12 mouse cellular contexts compared by ENCODE assay signal in the genomic region with DNA sequence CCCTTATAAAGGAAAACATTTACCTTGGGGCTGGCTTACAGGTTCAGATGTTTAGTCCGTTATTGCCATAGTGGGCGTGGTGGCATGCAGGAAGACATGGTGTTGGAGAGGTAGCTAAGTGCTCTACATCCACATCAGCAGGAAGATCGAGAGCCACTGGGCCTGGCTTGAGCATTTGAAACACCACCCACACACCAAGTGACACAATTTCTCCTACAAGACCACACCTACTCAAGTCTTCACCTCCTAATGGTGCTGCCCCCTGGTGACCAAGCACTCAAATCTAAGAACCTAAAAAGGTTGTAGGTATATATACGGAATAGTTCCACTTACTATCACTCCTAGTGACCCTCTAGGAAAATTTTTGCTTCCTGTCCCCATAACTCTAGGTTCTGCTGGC. TPM values are rescaled to one million over a fixed set of nuclear protein-coding genes. Genes with fewer than 3 reads are reported as not detected.
A peak's percentile ranks its signal among the peaks of the same experiment; 100 is the strongest.
DNase-seq lines count a peak whose midpoint lies in the region; ATAC-seq lines count a peak whose summit lies in the region.
"Had no signal": no experiment of that assay in that cellular context is flagged by ENCODE, and none has a peak within 500 bp of the region (broad histone marks: within the 10 kb centered on the region; RNA-seq: fewer than 3 reads in every experiment).

No protein-coding gene starts in this region.

- H3K27me3 ChIP-seq in lung, embryonic 16.5 days (ENCODE audit: control insufficient read depth, insufficient read depth, low read depth, low read length): no peaks in the 10 kb centered on the region
- no peaks in the 10 kb centered on the region for H3K27me3 ChIP-seq in heart, embryonic 12.5 days (replicated peaks)
- H3K27me3 ChIP-seq: hindbrain, embryonic 13.5 days; neural tube, embryonic 13.5 days had no signal

- H3K9me3 ChIP-seq in lung, embryonic 16.5 days (ENCODE audit: control insufficient read depth, low read length): no peaks in the 10 kb centered on the region
- no peaks in the 10 kb centered on the region for H3K9me3 ChIP-seq in heart, embryonic 12.5 days (replicated peaks)
- H3K9me3 ChIP-seq: hindbrain, embryonic 13.5 days; neural tube, embryonic 13.5 days had no signal

- no peak overlapping the region for H3K27ac ChIP-seq in lung, embryonic 16.5 days (ENCODE audit: low read length)
- no peak overlapping the region for H3K27ac ChIP-seq in heart, embryonic 12.5 days (ENCODE audit: poor library complexity, severe bottlenecking)
- H3K27ac ChIP-seq: hindbrain, embryonic 13.5 days; neural tube, embryonic 13.5 days had no signal

- H3K4me1 ChIP-seq in lung, embryonic 16.5 days (replicated peaks; ENCODE audit: control insufficient read depth, insufficient read depth, low read length): 0 out of 2 replicates have a peak, but pooled peaks cover 3% of the 10 kb centered on the region
- peaks cover 6% of the 10 kb centered on the region; the same call in 1 of the 2 replicates for H3K4me1 ChIP-seq in heart, embryonic 12.5 days (replicated peaks)
- H3K4me1 ChIP-seq: hindbrain, embryonic 13.5 days; neural tube, embryonic 13.5 days had no signal

- H3K36me3 ChIP-seq in lung, embryonic 16.5 days (ENCODE audit: control insufficient read depth, insufficient read depth, low read length): peaks cover 23% of the 10 kb centered on the region
- H3K36me3 ChIP-seq in heart, embryonic 12.5 days: peaks cover 55% of the 10 kb centered on the region

- no peak overlapping the region for H3K4me3 ChIP-seq in lung, embryonic 16.5 days (ENCODE audit: low read length)
- H3K4me3 ChIP-seq in heart, embryonic 12.5 days: no peak overlapping the region
- H3K4me3 ChIP-seq: hindbrain, embryonic 13.5 days; neural tube, embryonic 13.5 days had no signal

- no peak overlapping the region for H3K9ac ChIP-seq in lung, embryonic 16.5 days (ENCODE audit: low read length)
- no peak overlapping the region for H3K9ac ChIP-seq in heart, embryonic 12.5 days
- H3K9ac ChIP-seq: hindbrain, embryonic 13.5 days; neural tube, embryonic 13.5 days had no signal

- H3K4me2 ChIP-seq in lung, embryonic 16.5 days (ENCODE audit: low read depth, low read length): no peak overlapping the region
- H3K4me2 ChIP-seq in heart, embryonic 12.5 days: no peak overlapping the region
- H3K4me2 ChIP-seq: hindbrain, embryonic 13.5 days; neural tube, embryonic 13.5 days had no signal

- DNase-seq in thymus, postnatal 4 days: peak; percentile 43
- no peak for DNase-seq in thymus, postnatal 14 days
- peak; percentile 59 for DNase-seq in brain, adult 2 months (ENCODE audit: low read depth, low spot score)
- DNase-seq in right cerebral cortex, postnatal 10 days (ENCODE audit: low spot score in 2 of 2): no peak
- no peak for DNase-seq in left cerebral cortex, adult 18-20 months (ENCODE audit: low spot score in 2 of 2)
- DNase-seq: cerebellum, adult 8-10 months; layer of hippocampus, adult 9-11 months; spleen, adult 18-20 months had no signal

- 0 out of 2 replicates have a peak, but pooled peaks have one; percentile 38 for ATAC-seq in lung, embryonic 16.5 days (ENCODE audit: low read depth)
- no peak for ATAC-seq in heart, embryonic 12.5 days (ENCODE audit: insufficient number of reproducible peaks, low FRiP score)

- WGBS in lung, embryonic 16.5 days: 83% methylated on average over 4 of the region's 4 CpGs
- WGBS in heart, embryonic 12.5 days: 83% methylated on average over 4 of the region's 4 CpGs

RNA-seq across cellular contexts. Expression of gene Rab3gap2, which starts 32.6 kb away (rescaled TPM):
- 20.1 and 20.4 TPM in 2 replicates for polyA plus RNA-seq in lung, embryonic 16.5 days (2015; fragmentation: Nextera tagmentation; extraction: Ambion mirVana)
- 19.0 and 19.1 TPM in 2 replicates for polyA plus RNA-seq in heart, embryonic 12.5 days (2016; fragmentation: Nextera tagmentation; extraction: Ambion mirVana)
- total RNA-seq in left cerebral cortex, adult 18-20 months (2021): 10 to 100 TPM; 78.9 TPM

Comparison
In these comparisons a context has a peak if more than half of its experiments do, and no peak if none do; other contexts are left out.
1. DNase-seq: peak in thymus, postnatal 4 days (single experiment) and brain, adult 2 months (single experiment); none in thymus, postnatal 14 days (single experiment), right cerebral cortex, postnatal 10 days (0 of 2) and left cerebral cortex, adult 18-20 months (0 of 2).